Mouse (Mus musculus) heart, embryonic 16.5 days (tissue): ENCODE data around the gene Pten. TPM values are rescaled to one million over a fixed set of nuclear protein-coding genes. Genes with fewer than 3 reads are reported as not detected.
A peak's percentile ranks its signal among the peaks of the same experiment; 100 is the strongest.

ENCODE experiments used
- ATAC-seq: fragments of 200-750 bp; cut with Nextera tagmentation; replicated peaks from 2 replicates; pipeline ENCODE4 v1.8.0; 2017; ENCODE audit warnings: moderate number of reproducible peaks; ENCODE audit not compliant: insufficient read depth, low FRiP score; ENCODE audit errors: extremely low read depth
- H3K27ac ChIP-seq: fragments of 300-500 bp; sonication (generic); 2 replicates; pipeline ENCODE4 v1.5.1; 2014; ENCODE audit warnings: mild to moderate bottlenecking, low read length, control low read depth, moderate library complexity
- H3K27me3 ChIP-seq: fragments of 300-500 bp; sonication (generic); 2 replicates; pipeline ENCODE4 v1.6.1; 2014; ENCODE audit warnings: low read length, mixed read lengths; ENCODE audit not compliant: control insufficient read depth, insufficient read depth
- H3K36me3 ChIP-seq: fragments of 300-500 bp; sonication (generic); 2 replicates; pipeline ENCODE4 v1.6.1; 2014; ENCODE audit not compliant: control insufficient read depth, insufficient read depth
- H3K4me1 ChIP-seq: fragments of 300-500 bp; sonication (generic); 2 replicates; pipeline ENCODE4 v1.6.1; 2014; ENCODE audit warnings: low read length, mixed read lengths; ENCODE audit not compliant: control insufficient read depth, insufficient read depth
- H3K4me2 ChIP-seq: fragments of 300-500 bp; sonication (generic); 2 replicates; pipeline ENCODE4 v1.6.1; 2014; ENCODE audit warnings: low read depth, mild to moderate bottlenecking, control low read depth, low read length
- H3K4me3 ChIP-seq: fragments of 300-500 bp; sonication (generic); 2 replicates; pipeline ENCODE4 v1.5.1; 2014; ENCODE audit warnings: mild to moderate bottlenecking, control low read depth, low read length
- H3K9ac ChIP-seq: fragments of 300-500 bp; sonication (generic); 2 replicates; pipeline ENCODE4 v1.6.1; 2014; ENCODE audit warnings: low read length, control low read depth
- H3K9me3 ChIP-seq: fragments of 300-500 bp; sonication (generic); replicated peaks from 2 replicates; pipeline ENCODE4 v1.6.1; 2016; ENCODE audit warnings: low read length; ENCODE audit not compliant: control insufficient read depth
- WGBS: fragments of 180-500 bp; shearing (Covaris S2); extraction: QIAGEN DNeasy Blood & Tissue Kit; methylation state at CpG from one replicate; pipeline ENCODE4 v1.1.7; 2014; 5-methylcytosine and 5-hydroxymethylcytosine counted together
- polyA plus RNA-seq: library from polyadenylated mRNA; unstranded; fragments of >200 nt; fragmentation: Nextera tagmentation; extraction: Ambion mirVana; gene quantifications from 2 replicates; pipeline ENCODE4 v1.2.1, GENCODE M21; 2015

Gene Pten
- polyA plus RNA-seq, 1 experiment from 2014 or later, result 4.7 TPM

DNA sequence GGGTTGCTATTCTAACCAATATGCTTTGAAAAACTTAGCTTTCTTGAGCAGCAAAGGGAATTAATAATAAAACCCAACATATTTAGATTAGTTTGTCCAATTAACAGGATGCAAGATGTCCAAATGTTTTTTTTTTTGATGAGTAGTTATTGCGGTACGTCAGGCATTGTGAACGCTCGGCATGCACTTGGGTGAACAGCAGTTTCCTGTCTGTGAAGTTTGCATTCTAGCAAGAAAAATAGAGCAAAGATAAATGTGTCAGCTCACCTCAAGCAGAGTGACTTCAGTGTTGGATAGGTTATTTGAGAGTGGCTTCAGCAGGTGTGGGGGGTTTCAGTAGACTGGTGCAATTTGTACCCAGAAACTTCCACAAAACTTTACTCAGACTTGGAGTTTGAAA lies 69.3 kb downstream of the Pten start:
- WGBS, result 70% methylated on average over 4 of the region's 4 CpGs
- no peak for ATAC-seq
- no peaks in the 10 kb centered on the region for H3K27me3 ChIP-seq

DNA sequence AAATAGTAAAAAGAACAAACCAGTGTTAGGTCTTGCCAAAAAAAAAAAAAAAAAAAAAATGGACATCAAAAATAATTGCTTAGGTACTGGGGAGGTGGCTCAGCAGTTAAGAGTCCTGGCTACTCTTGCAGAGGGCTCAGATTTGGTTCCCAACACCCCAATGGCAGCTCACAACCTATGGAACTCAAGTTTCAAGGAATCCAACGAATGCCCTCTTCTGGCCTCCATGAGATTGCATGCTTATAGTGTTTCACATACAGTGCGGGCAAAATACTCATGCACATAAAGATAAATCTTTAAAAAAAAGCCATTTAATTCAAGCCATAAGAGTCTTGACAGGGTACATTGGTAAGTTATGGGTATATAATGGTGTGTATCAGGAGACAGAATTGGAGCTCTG lies 72.6 kb downstream of the Pten start:
- WGBS, result 86% methylated on average over 2 of the region's 2 CpGs
- Histone ChIP-seq H3K4me2 (no peak overlapping the region), H3K9me3 (no peaks in the 10 kb centered on the region)

More for the DNA sequence above, 69.3 kb downstream of the Pten start:
- Histone ChIP-seq H3K27ac (no peak overlapping the region), H3K4me1 (no peaks in the 10 kb centered on the region), H3K4me2 (no peak overlapping the region), H3K4me3 (no peak overlapping the region), H3K36me3 (no peaks in the 10 kb centered on the region), H3K9me3 (no peaks in the 10 kb centered on the region), H3K9ac (no peak overlapping the region)

DNA sequence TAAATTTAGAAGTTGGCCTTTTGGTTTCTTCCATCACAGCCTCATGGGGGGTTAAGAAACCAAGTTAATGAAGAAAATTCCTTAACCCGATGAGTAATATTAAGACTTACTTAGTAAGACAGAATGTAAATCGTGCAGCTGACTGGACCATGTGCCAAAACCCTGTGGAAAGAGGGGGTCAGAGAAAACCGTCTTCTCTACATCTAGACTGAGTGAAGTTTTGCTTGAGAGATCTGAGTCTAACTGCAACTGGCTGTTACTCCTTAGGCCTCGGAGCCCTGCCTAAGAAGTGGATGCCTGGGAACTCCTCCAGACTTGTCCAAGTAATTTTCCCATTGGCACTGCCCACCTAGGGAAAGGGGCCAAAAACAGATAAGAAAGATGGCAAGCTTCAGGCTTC lies 74.0 kb downstream of the Pten start:
- Histone ChIP-seq H3K27me3 (no peaks in the 10 kb centered on the region), H3K4me2 (no peak overlapping the region), H3K4me1 (no peaks in the 10 kb centered on the region), H3K36me3 (no peaks in the 10 kb centered on the region), H3K9ac (no peak overlapping the region), H3K27ac (no peak overlapping the region), H3K9me3 (no peaks in the 10 kb centered on the region), H3K4me3 (no peak overlapping the region)
- ATAC-seq, result no peak
- WGBS, result 88% methylated on average over 4 of the region's 4 CpGs

More for the DNA sequence above, 72.6 kb downstream of the Pten start:
- no peak for ATAC-seq
- Histone ChIP-seq H3K27ac (no peak overlapping the region), H3K4me3 (no peak overlapping the region), H3K4me1 (no peaks in the 10 kb centered on the region), H3K9ac (no peak overlapping the region), H3K27me3 (no peaks in the 10 kb centered on the region), H3K36me3 (no peaks in the 10 kb centered on the region)

DNA sequence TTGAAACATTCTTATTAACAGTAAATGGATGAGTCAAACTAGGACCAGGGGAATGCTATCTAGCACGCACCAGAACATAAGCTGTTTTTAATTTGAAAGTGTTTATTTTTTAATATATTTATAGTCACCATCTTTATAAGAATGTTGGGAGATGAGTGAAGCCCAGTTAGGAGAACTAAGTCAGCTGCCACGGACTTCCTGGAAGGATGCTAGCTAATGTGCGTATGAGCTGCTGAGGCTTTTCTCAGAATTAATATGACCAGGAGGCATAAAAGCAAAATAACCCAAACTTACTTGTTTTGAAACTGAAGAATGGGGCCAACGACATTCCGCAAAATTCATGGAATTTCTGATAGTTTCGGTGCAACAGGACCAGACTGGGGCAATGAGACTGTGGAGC lies 83.2 kb downstream of the Pten start:
- 87% methylated on average over 6 of the region's 6 CpGs for WGBS
- Histone ChIP-seq H3K27ac (no peak overlapping the region), H3K4me3 (no peak overlapping the region), H3K4me1 (no peaks in the 10 kb centered on the region), H3K36me3 (no peaks in the 10 kb centered on the region), H3K9ac (no peak overlapping the region), H3K4me2 (no peak overlapping the region), H3K9me3 (peaks cover 3% of the 10 kb centered on the region; the same call in 1 of the 2 replicates), H3K27me3 (no peaks in the 10 kb centered on the region)
- no peak for ATAC-seq

DNA sequence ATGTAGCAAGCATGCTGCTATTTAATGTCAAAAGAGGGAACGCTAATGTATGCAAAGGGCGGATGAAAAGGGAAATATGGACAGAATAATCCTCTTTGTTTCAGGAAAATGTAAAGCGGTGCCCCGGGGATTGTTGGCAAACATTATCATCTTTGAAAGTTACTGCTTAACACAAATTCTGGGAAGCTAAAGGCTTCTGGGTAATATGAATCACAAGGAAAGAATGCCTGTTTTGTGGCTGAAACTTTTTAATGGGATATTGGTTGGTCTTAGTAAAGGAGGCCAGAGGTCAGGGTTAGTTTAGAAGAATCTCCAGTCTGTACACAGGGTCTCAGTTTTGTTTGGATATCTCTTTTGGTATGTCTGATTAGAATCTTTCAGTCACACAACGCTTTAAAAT lies 87.2 kb downstream of the Pten start:
- H3K27me3 ChIP-seq, result no peaks in the 10 kb centered on the region
- 87% methylated on average over 5 of the region's 5 CpGs for WGBS
- no peaks in the 10 kb centered on the region for H3K4me1 ChIP-seq
- H3K27ac ChIP-seq, result no peak overlapping the region
- no peak overlapping the region for H3K9ac ChIP-seq
- no peak overlapping the region for H3K4me2 ChIP-seq
- no peak for ATAC-seq
- H3K4me3 ChIP-seq, result no peak overlapping the region
- no peaks in the 10 kb centered on the region for H3K9me3 ChIP-seq
- H3K36me3 ChIP-seq, result no peaks in the 10 kb centered on the region

DNA sequence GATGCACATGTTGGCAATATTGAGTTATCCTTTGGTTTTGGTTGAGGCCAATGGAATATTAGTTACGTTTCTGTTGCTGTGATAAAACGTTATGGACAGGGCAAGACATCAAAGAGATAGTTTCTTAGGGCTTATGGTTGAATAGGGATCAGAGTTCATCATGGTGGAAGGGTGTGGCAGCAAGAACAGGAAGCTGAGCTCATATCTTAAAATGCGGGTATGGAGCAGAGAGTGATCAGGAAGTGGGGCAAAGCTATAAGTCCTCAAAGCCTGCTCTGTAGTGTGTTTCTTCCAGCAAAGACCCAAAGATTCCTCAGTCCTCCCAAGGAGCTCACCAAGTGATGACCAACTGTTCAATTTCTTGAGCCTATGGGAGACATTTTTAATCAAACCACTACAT lies 90.7 kb downstream of the Pten start:
- Histone ChIP-seq H3K9me3 (no peaks in the 10 kb centered on the region), H3K9ac (no peak overlapping the region), H3K4me2 (no peak overlapping the region), H3K27me3 (no peaks in the 10 kb centered on the region), H3K4me3 (no peak overlapping the region), H3K4me1 (no peaks in the 10 kb centered on the region), H3K27ac (no peak overlapping the region), H3K36me3 (no peaks in the 10 kb centered on the region)
- WGBS, result 62% methylated on average over 3 of the region's 3 CpGs
- no peak for ATAC-seq

DNA sequence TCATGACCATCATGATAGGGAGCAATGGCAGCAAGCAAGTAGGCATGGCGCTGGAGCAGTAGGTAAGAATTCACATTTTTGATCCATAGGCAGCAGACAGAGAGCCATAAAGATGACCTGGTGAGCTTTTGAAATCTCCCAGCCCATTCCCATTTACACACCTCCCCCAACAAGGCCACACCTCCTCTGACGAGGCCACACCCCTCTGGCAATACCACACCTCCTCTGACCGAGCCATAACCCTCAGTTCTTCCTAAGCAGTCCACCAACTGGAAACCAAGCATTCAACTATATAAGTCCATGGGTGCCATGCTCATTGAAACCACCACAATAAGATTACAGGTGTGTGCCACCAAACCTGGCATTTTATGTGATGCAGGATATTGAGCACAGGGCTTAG lies 95.0 kb downstream of the Pten start:
- Histone ChIP-seq H3K27ac (no peak overlapping the region), H3K4me3 (no peak overlapping the region), H3K4me1 (no peaks in the 10 kb centered on the region), H3K9me3 (no peaks in the 10 kb centered on the region), H3K27me3 (no peaks in the 10 kb centered on the region), H3K36me3 (no peaks in the 10 kb centered on the region), H3K4me2 (no peak overlapping the region), H3K9ac (no peak overlapping the region)
- no peak for ATAC-seq
- WGBS, result 60% methylated on average over 3 of the region's 3 CpGs

DNA sequence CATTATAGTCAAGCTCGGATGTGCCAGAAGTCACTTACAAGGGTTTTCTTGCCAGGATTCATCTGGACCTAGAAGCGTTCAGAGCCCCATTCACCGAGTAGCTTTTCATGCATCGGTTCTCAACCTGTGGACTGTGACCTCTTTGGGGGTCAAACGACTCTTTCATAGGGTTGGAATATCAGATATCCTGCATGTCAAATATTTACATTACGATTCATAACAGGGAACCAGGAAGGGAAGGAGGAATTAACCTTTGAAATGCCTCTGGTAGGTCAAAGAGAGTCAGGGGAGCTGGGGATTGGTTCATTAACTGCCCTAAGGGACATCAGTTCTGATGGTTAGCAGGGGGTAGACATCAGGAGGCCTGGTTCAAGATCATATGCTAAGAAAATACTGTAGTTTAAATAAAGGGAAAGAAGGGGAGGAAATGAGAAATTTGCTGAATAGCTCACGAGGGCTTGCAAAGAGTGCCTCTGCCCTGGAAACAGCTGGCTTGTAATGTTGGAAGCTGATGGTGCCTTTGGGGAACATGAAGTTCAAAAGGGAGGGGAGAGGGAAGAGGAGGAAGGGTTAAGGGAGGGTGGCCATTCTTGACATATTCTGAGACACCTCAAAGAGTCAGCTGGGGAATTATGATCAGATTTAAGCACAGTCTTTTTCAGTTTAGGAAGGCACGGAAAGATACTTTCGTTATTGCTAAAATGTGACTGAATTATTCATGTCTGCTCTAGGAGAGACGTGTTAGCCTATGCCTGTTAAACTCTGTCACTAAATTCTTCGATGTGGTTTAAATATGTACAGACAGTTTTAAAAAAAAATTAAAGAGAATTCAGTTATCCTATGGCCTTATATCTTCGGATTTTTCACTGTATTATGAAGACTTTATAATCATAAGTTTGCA lies 104.6 kb downstream of the Pten start:
- Histone ChIP-seq H3K27me3 (no peaks in the 10 kb centered on the region), H3K36me3 (no peaks in the 10 kb centered on the region), H3K4me3 (no peak overlapping the region), H3K27ac (no peak overlapping the region), H3K9ac (no peak overlapping the region), H3K9me3 (no peaks in the 10 kb centered on the region), H3K4me1 (peaks cover 3% of the 10 kb centered on the region), H3K4me2 (no peak overlapping the region)
- 71% methylated on average over 12 of the region's 12 CpGs for WGBS
- ATAC-seq, result no peak

DNA sequence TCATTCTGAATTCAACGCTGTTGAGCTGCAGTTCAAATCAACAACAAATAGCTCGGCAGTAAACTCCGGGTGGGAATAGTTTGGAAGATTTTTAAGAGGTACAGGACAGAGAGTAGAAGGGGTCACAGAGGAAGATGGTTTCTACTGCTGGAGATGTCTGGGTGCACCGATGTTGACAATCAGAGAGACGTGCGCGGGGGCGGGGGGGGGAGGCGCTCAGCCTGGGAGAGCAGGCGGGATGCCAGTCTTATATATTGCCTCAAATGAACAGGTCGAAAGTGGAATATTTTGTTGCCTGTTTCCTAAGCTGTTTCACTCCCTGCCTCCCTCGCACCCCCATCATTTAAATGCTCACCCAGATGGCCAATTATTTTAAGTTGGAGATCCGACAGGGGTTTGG lies 109.5 kb downstream of the Pten start:
- 23% methylated on average over 13 of the region's 13 CpGs for WGBS
- Histone ChIP-seq H3K4me3 (peak overlapping the region; percentile 31), H3K9ac (no peak overlapping the region), H3K4me1 (peaks cover 12% of the 10 kb centered on the region), H3K27ac (no peak overlapping the region), H3K27me3 (no peaks in the 10 kb centered on the region), H3K9me3 (no peaks in the 10 kb centered on the region), H3K4me2 (peak overlapping the region; percentile 57), H3K36me3 (no peaks in the 10 kb centered on the region)
- no peak for ATAC-seq
